Mouse (Mus musculus): Measurements from ENCODE around the gene Adamts2. TPM values are rescaled to one million over a fixed set of nuclear protein-coding genes. Genes with fewer than 3 reads are reported as not detected.

Gene Adamts2
- total RNA-seq, 2 experiments from 2014 or later = 10.4 to 12.4 TPM

DNA sequence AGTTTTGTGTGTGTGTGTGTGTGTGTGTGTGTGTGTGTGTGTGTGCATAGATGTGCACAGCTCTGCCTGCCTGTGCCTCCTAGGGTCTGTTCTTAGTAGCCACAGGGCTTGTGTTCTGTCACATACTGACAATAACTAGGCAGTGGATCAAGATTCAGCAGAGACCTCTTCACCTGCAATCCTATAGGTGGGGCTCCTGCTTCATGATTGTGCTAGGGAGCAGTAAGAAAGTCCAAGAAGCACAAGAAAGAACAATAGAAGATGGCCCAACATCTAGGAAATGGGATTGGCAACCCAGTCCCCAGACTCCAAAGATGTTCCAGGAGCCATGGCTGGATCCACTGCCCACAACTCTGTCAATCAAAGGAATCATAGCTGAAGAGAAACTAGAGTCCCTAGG lies 197.0 kb downstream of the Adamts2 start:
- intact Hi-C loops (cut with DNase I) = no loop called here
- no peak for DNase-seq

DNA sequence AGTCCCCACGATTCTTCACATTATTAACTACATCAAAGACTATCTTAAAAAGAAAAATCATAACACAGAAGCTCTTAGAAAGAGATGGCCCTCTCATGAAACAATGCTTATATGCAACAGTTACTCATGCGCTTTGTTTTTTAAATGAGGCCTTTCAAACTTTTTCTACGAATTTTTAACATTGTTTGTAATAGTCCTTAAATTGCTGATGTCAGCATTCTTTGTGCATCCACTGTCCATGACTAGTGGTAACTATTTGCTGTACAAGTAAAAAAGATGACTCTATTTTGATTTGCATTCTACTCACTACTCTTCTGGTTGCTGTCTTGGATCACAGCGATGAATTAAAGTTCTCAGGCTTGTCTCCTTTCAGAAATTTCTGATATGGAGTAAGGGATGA lies 212.3 kb downstream of the Adamts2 start:
- intact Hi-C loops (cut with DNase I) = no loop called here
- no peak for DNase-seq

DNA sequence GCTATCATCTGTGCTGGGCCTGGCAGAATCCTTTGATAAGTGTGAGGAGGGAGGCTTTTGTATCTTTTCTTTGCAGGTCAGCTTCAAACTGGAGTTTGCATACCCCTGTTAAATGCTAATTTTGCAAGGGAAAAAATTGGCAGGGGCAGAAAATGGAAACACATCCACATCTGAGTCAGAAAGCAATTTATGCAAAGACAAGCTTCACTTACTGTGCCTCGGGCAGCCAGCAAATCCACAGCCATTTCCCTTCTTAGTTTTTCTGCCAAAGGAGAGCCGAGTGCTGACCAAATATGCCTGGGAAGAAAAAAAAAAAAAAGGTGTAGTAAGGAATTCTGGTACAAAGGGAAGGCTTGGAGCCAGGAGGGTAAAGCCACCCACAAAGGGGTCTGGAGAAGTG lies 224.3 kb downstream of the Adamts2 start:
- intact Hi-C loops (cut with DNase I) = loop anchor here (5.0 kb wide), 1 partner anchor 106 kb away; the partner anchor contains the start of gene Zfp354b

DNA sequence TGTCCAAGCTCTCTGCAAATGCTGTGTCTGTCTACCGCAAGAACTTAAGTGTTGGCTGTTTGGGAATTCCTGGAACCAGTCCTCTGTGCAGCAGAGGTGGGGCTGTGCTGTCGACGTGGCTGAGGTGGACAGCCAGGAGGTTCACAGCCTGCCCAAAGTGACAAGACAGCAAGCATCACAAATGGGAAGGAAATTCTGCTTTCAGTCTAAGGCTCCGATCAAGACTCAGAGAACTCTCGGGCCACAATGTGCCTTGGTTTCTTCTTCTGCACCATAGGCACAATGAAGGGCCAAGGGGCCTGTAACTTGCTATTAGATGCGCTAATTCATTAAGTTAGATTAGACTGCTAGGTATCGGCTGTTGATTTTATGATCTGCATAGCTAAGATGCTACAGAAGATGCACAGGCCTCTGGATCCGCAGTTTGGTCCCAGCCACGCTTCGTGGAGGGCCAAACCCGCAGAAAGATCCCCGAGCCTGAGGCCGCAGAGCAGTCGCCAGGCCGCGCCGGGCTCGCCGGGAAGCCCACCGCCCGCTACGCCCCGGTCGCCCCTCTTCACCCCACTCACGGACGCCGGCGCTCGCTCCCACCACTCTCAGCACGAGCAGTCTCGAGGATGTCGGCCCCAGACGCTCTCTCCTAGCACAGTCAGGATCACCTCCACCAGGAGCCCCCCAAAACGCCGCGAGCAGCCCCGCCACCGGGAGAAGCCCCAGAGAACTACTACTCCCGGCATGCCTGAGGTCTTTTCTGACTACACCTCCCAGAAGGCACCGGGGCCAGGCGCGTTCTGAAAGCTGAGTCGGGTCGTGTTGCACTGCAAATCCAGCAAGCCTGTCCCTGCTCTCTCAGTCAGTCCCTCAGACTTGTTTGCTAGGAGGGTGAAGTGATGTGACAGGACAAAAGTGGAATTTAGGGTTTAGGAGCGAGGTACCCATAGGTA lies 225.4 kb downstream of the Adamts2 start, which contains the start of gene Zfp354c:
Gene Zfp354c (minus strand): TSS at position 715 of the 944 bp plus-strand sequence.
- intact Hi-C loops (cut with DNase I) = loop anchor here (5.0 kb wide), 1 partner anchor 105 kb away; the partner anchor contains the start of gene Zfp354b

More for the DNA sequence above, 224.3 kb downstream of the Adamts2 start:
- DNase-seq = no peak

DNA sequence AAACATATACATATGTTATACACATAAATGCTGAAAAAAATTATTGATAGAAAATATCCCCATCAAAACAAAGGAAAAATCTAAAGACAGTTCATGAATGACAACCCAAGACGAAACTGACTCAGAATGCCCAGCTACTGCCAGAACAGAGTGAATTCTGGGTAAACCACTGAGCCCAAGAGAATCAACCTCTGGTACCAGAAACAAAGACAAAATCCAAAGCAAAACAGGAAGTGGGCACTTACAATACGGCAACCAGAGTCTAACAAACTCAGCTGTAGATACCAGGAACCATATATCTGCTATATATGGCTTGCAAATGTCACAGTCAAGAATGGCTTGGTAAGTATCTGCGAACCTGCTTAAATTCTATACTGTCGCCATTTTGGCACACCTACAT lies 233.8 kb downstream of the Adamts2 start:
- intact Hi-C loops (cut with DNase I) = loop anchor here (5.0 kb wide), 1 partner anchor 92 kb away; no protein-coding TSS in a partner anchor
- no peak for DNase-seq

More for the DNA sequence above, 225.4 kb downstream of the Adamts2 start, which contains the start of gene Zfp354c:
- DNase-seq = peak; percentile 78 to 84

DNA sequence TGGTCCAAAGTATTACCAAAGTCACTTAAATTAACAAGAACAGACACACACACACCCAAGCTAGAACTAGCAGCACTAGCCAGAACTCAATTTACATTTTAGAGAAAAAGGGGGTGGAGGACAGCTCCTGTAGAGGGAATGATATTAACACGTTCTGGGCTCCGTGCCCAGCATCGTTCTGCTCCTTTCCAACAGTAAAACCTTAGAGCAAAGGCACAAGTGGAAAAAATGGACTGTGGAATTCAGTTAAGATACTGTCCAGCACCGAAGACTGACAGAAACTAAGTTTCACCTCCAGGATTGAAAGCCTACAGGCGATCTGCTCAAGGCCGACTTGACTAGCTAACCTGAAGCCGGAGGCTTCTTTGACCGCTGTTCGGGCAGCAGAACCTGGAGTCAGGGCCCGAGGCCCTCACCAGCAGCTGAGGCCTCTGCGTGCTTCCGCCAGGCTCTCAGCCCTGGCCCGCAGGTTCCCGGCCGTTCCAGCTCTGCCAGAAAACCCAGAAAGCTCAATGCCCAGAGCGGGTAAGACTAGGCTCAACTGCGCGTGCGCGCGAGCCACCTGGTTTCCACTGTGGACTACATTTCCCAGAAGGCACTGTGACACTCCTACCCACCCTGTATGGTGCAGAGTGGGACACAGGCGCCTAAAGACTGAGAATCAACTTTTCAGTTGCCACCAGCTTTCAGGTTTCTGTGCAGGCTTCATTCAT lies 239.3 kb downstream of the Adamts2 start, which contains the start of gene Zfp879:
Gene Zfp879 (minus strand): TSS at position 530 of the 713 bp plus-strand sequence.
- peak; percentile 82 to 85 for DNase-seq
- intact Hi-C loops (cut with DNase I) = no loop called here

DNA sequence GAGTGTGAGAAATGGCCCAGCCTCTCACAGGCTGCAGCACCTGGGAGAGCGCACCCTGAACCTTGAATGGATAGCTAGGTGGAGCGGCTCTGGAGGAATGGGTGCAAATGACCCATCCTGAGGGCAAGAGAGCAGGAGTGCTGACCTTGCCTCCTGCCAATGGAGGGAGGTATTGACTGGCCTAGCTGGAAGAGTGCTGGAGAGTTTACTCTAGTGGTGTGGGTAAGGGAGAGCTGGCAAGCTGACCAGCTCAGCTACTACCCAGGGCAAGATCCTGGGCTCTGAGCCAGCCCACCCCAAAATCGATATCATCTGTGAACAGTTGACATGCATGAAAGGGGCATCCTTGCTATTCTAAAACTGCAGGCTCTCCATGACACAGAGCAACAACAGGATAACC lies 244.1 kb downstream of the Adamts2 start:
- DNase-seq = no peak
- intact Hi-C loops (cut with DNase I) = loop anchor here (5.0 kb wide), 1 partner anchor 36 kb away; no protein-coding TSS in a partner anchor

DNA sequence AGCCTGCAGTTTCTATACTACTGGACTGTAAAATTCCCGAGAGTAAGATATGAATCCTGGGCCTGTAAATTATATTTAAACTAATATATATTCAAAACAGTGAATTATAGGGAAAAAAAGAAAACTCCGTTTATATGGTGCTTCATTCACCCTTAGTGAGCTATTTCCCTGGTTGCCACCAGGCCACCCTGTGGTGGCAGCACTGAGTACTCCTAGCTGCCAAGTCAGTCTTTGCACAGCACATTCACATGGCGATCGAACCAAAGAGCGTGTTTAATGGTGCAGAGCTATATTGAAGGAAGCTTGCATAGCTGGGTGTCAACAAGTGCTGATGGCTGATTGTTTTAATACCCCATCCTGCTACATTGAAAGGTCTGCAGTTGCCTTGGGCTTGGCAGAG lies 245.2 kb downstream of the Adamts2 start:
- intact Hi-C loops (cut with DNase I) = loop anchor here (5.0 kb wide), 1 partner anchor 35 kb away; no protein-coding TSS in a partner anchor
- no peak for DNase-seq

DNA sequence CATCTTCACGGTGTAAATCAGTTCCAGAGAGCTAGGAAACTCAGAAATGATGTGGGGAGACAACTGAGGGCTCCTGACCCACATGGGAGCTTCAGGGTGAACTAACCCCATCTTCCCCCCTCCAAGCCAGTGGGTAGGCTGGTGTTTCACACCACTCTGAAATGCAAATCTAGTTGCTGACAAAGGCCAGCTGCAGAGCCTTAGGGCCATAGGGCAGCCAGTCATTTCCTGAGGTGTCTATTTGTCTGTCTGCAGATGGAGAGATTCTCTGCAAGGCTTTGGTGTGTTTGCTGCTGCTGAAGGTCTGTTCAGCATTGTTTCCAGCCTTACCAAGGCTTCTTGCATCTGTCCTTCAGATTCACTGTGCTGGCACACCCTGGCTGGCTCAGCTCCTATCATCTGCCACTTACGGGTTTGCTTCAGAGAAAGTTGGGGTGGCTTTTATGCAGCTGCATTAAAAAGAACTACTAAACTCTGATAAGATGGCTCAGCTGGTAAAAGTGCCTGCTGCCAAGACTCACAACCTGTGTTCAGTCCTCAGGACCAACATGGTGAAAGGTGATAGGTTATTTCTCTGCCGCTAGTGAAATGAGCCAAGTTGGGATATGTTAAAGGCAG lies 246.7 kb downstream of the Adamts2 start:
- intact Hi-C loops (cut with DNase I) = loop anchor here (5.0 kb wide), 1 partner anchor 34 kb away; no protein-coding TSS in a partner anchor

DNA sequence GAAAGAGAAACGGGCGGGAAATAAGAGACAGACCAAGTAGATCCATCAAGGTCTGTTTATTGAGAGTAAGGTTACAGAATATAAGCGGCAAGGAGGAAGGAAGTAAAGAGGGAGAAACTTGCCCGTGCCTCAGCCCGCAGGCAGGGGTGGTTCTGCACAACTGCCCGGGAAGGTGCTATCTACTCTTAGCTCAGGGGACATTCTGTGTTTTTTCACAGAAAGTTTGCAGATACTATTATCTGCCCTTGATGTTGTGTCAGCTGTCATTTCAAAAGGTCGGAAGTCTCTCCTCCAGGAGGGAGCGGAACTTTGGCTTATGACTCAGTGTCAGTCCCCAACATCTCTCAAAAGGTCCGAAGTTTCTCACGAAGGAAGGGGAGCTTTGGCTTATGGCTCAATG lies 247.4 kb downstream of the Adamts2 start:
- DNase-seq = no peak
- intact Hi-C loops (cut with DNase I) = loop anchor here (5.0 kb wide), 1 partner anchor 33 kb away; no protein-coding TSS in a partner anchor

More for the DNA sequence above, 246.7 kb downstream of the Adamts2 start:
- DNase-seq = no peak

DNA sequence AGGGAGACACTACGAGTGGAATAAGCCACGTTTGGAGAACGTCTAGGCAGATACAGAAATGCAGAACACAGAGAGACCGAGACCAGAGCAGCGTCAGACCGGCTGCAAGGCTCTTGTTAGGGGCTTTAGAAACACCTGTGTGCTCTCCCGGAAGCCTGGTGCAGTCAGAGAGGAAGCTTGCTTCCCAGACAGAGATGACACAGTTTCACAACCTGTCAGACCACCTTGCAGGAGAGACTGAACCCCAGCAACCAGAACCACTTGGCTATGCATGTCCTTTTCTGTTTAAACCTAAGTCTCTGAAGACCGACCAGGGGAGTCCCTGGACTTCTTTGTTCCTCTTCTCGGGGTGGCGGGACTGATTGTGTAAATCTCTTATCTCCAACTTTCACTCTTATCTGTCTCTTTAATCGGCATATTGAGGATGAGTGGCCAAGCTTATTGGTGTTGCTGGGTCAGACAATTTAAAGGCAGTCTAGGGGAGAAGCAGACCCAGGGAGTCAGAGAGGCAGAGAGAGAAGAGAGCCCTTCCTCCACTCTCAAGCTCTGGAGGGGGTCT lies 248.4 kb downstream of the Adamts2 start, which contains the start of gene Grm6:
Gene Grm6 (plus strand): TSS at position 509 of the 559 bp plus-strand sequence.
- intact Hi-C loops (cut with DNase I) = no loop called here
- no peak for DNase-seq

DNA sequence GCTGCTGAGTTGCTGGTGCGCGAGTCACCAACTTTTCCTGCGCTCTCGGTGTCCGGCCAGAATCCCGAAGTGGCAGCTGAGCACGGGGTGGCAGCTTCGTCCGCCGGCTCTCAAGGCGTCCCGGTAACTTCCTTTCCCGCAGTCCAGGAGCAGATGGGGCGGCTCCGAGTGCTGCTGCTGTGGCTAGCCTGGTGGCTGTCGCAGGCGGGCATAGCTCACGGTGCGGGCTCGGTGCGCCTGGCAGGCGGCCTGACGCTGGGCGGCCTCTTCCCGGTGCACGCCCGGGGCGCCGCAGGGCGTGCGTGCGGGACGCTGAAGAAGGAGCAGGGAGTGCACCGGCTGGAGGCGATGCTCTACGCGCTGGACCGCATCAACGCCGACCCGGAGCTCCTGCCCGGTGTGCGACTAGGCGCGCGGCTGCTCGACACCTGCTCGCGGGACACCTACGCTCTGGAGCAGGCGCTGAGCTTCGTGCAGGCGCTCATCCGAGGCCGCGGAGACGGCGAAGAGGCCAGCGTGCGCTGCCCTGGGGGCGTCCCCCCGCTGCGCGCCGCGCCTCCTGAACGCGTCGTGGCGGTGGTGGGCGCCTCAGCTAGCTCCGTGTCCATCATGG lies 249.2 kb downstream of the Adamts2 start:
- DNase-seq = no peak
- intact Hi-C loops (cut with DNase I) = no loop called here

Other genes starting within 250 kb of the Adamts2 start
- gene Cby3, start 247.6 kb upstream of the Adamts2 start, total RNA-seq (2021) = not detected
- 10 to 100 TPM; 73.4 to 85.8 TPM for gene Hnrnph1, start 225.1 kb upstream of the Adamts2 start, total RNA-seq (2021)
- 10 to 100 TPM; 19.5 to 21.6 TPM for gene Rufy1, start 171.0 kb upstream of the Adamts2 start, total RNA-seq (2021)
- 1 to 10 TPM; 3.8 to 5.3 TPM for gene Zfp354c, start 225.6 kb downstream of the Adamts2 start, total RNA-seq (2021)
- gene Zfp879, start 239.5 kb downstream of the Adamts2 start, total RNA-seq (2021) = 1 to 10 TPM; 1.4 TPM
- not detected for gene Grm6, start 248.6 kb downstream of the Adamts2 start, total RNA-seq (2021)